Mouse (Mus musculus) cerebellum, adult 2 months (tissue): ENCODE measurements around the gene Tmem63c. TPM values are rescaled to one million over a fixed set of nuclear protein-coding genes. Genes with fewer than 3 reads are reported as not detected.

Experiments used
- DNase-seq, 2 experiments: peaks; one replicate each; pipeline ENCODE4 v3.0.0; 2021
- H3K27ac ChIP-seq: fragments of 200-500 bp; 2 replicates; pipeline ENCODE4 v1.5.1; 2012; ENCODE audit warnings: low read length, control low read depth, inconsistent platforms; ENCODE audit not compliant: insufficient read depth
- H3K27me3 ChIP-seq: fragments of 200-500 bp; 2 replicates; pipeline ENCODE4 v1.6.1; 2012; ENCODE audit warnings: inconsistent platforms, mild to moderate bottlenecking, low read length, moderate library complexity; ENCODE audit not compliant: control insufficient read depth, insufficient read depth
- H3K4me1 ChIP-seq: fragments of 200-500 bp; 2 replicates; pipeline ENCODE4 v1.6.1; 2011; ENCODE audit warnings: low read length; ENCODE audit not compliant: control insufficient read depth, insufficient read depth
- H3K4me3 ChIP-seq: fragments of 200-500 bp; replicated peaks from 2 replicates; pipeline ENCODE3; 2011; ENCODE audit warnings: mild to moderate bottlenecking, low read depth, low read length, control low read depth; ENCODE audit not compliant: insufficient read depth
- CTCF ChIP-seq: fragments of 200-500 bp; IDR thresholded peaks from 2 replicates; pipeline ENCODE4 v1.5.1; 2011; ENCODE audit warnings: low read depth, mild to moderate bottlenecking, control low read depth, low read length, moderate library complexity, borderline replicate concordance; ENCODE audit not compliant: insufficient read depth
- POLR2A ChIP-seq: fragments of 200-500 bp; IDR thresholded peaks from 2 replicates; pipeline ENCODE4 v1.6.1; 2011; ENCODE audit warnings: low read length, control low read depth, borderline replicate concordance; ENCODE audit not compliant: insufficient read depth
- WGBS: fragments of 180-500 bp; shearing (Covaris S2); methylation state at CpG from one replicate; pipeline ENCODE4 v1.1.7; 2018; 5-methylcytosine and 5-hydroxymethylcytosine counted together
- polyA plus RNA-seq: library from polyadenylated mRNA; depleted of rRNA; stranded (reverse); fragments of >200 nt; gene quantifications from 2 replicates; pipeline ENCODE4 v1.2.3, GENCODE M21; 2012; rRNA removed

The Tmem63c gene
- 55.9 and 71.0 TPM in 2 replicates for polyA plus RNA-seq

- Histone ChIP-seq H3K27ac (no peak within 1 kb of the TSS), H3K4me3 (no peak within 1 kb of the TSS), H3K27me3 (no peaks in the 10 kb centered on the region), H3K4me1 (peaks cover 7% of the 10 kb centered on the region)
- no peak for DNase-seq
- WGBS = 90% methylated on average over 6 of the region's 6 CpGs
- no peak for TF ChIP-seq CTCF
- TF ChIP-seq POLR2A = no peak
These were observed at the start of gene Tmem63c for GRCm38 (mm10) chr12:87021040-87021439. Tmem63c (plus strand) TSS chr12:87021340.

- no peak for TF ChIP-seq CTCF
- TF ChIP-seq POLR2A = no peak
- Histone ChIP-seq H3K27me3 (no peaks in the 10 kb centered on the region), H3K4me3 (no peak overlapping the region), H3K4me1 (peaks cover 44% of the 10 kb centered on the region), H3K27ac (peak overlapping the region; percentile 53)
- WGBS = under 1% methylated on average over 7 of the region's 7 CpGs
- DNase-seq = peak; percentile 96 to 98
These were observed 47.9 kb upstream of the Tmem63c start for GRCm38 (mm10) chr12:86973216-86973615.

- Histone ChIP-seq H3K4me1 (peaks cover 41% of the 10 kb centered on the region), H3K27me3 (no peaks in the 10 kb centered on the region), H3K27ac (peak overlapping the region; percentile 93), H3K4me3 (no peak overlapping the region)
- TF ChIP-seq POLR2A (no peak), CTCF (no peak)
- peak in 1 of 2 experiments; percentile 51 for DNase-seq
- 7% methylated on average over 8 of the region's 8 CpGs for WGBS
These were observed 47.4 kb upstream of the Tmem63c start for GRCm38 (mm10) chr12:86973706-86974105.

- peaks cover 41% of the 10 kb centered on the region for H3K4me1 ChIP-seq
- peak; percentile 91 for TF ChIP-seq CTCF
- peak; percentile 30; the same call in 1 of the 2 replicates for TF ChIP-seq POLR2A
- DNase-seq = peak; percentile 88 to 94
- WGBS = 4% methylated on average over 40 of the region's 40 CpGs
- H3K4me3 ChIP-seq = peak overlapping the region; percentile 40
- no peaks in the 10 kb centered on the region for H3K27me3 ChIP-seq
- H3K27ac ChIP-seq = peak overlapping the region; percentile 93
These were observed 46.5 kb upstream of the Tmem63c start for GRCm38 (mm10) chr12:86974387-86975288.

- no peak for TF ChIP-seq CTCF
- no peak for TF ChIP-seq POLR2A
- Histone ChIP-seq H3K27me3 (no peaks in the 10 kb centered on the region), H3K4me3 (no peak overlapping the region), H3K27ac (0 out of 2 replicates have a peak overlapping the region, but pooled peaks have one; percentile 93), H3K4me1 (peaks cover 38% of the 10 kb centered on the region)
- DNase-seq = no peak
- WGBS = 66% methylated on average over 10 of the region's 10 CpGs
These were observed 45.4 kb upstream of the Tmem63c start for GRCm38 (mm10) chr12:86975761-86976160.

- H3K27me3 ChIP-seq = no peaks in the 10 kb centered on the region
- no peak overlapping the region for H3K4me3 ChIP-seq
- DNase-seq = no peak
- H3K4me1 ChIP-seq = peaks cover 38% of the 10 kb centered on the region
- WGBS = 68% methylated on average over 6 of the region's 6 CpGs
- no peak overlapping the region for H3K27ac ChIP-seq
- TF ChIP-seq CTCF (peak; percentile 53), POLR2A (no peak)
These were observed 44.5 kb upstream of the Tmem63c start for GRCm38 (mm10) chr12:86976511-86977168.

- Histone ChIP-seq H3K4me3 (no peak overlapping the region), H3K4me1 (peaks cover 32% of the 10 kb centered on the region), H3K27me3 (no peaks in the 10 kb centered on the region), H3K27ac (no peak overlapping the region)
- no peak for TF ChIP-seq CTCF
- no peak for TF ChIP-seq POLR2A
- peak; percentile 66 to 67 for DNase-seq
- 20% methylated on average over 15 of the region's 15 CpGs for WGBS
These were observed 43.3 kb upstream of the Tmem63c start for GRCm38 (mm10) chr12:86977833-86978232.

GRCm38 (mm10) chr12:86981180-86981579 lies 40.0 kb upstream of the Tmem63c start:
- 35% methylated on average over 9 of the region's 9 CpGs for WGBS
- H3K4me3 ChIP-seq = no peak overlapping the region
- H3K27ac ChIP-seq = no peak overlapping the region
- TF ChIP-seq POLR2A (no peak), CTCF (peak; percentile 77)
- peaks cover 7% of the 10 kb centered on the region for H3K4me1 ChIP-seq
- no peaks in the 10 kb centered on the region for H3K27me3 ChIP-seq
- DNase-seq = peak; percentile 57 to 75
